Mouse (Mus musculus): Measurements from ENCODE around the gene Btnl10. TPM values are rescaled to one million over a fixed set of nuclear protein-coding genes. Genes with fewer than 3 reads are reported as not detected.

Gene Btnl10
- polyA plus RNA-seq, 1 experiment from 2014 or later = not detected

DNA sequence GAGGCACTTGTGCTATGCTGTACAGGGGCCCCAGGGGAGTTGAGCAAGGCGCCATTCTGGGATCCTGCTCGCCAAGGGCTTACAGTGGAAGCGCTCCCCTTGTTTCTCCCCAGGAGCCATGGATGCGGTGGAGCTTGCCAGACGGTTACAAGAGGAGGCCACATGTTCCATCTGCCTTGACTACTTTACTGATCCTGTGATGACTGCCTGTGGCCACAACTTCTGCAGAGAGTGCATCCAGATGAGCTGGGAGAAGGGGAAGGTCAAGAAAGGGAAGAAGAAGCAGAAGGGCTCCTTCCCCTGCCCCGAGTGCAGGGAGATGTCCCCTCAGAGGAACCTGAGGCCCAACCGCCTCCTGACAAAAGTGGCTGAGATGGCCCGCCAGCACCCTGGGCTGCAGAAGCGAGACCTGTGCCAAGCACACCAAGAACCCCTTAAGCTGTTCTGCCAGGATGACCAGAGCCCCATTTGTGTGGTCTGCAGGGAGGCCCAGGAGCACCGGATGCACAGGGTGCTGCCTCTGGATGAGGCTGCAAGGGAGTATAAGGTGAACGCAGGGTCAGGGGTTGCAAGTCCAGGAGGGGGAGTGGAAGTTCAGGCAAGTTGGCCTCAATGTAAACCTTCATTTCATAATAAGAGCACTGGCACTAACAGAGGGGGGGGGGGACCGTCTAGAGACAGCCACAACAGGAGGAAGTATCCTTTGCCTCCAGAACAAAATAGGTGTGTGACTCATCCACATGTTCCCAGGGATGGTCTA is 47.5 kb downstream of the Btnl10 start:
- no peak overlapping the region for H3K27ac ChIP-seq
- peaks cover 22% of the 10 kb centered on the region for H3K36me3 ChIP-seq
- no peak overlapping the region for H3K4me2 ChIP-seq
- peaks cover 13% of the 10 kb centered on the region for H3K4me1 ChIP-seq (replicated peaks)
- peak overlapping the region; percentile 53; the same call in 1 of the 2 replicates for H3K9ac ChIP-seq
- peaks cover 8% of the 10 kb centered on the region; the same call in 1 of the 2 replicates for H3K27me3 ChIP-seq
- WGBS = 49% methylated on average over 12 of the region's 12 CpGs
- H3K9me3 ChIP-seq = no peaks in the 10 kb centered on the region
- ATAC-seq (ENCODE audit: low FRiP score) = no peak
- H3K4me3 ChIP-seq = no peak overlapping the region

DNA sequence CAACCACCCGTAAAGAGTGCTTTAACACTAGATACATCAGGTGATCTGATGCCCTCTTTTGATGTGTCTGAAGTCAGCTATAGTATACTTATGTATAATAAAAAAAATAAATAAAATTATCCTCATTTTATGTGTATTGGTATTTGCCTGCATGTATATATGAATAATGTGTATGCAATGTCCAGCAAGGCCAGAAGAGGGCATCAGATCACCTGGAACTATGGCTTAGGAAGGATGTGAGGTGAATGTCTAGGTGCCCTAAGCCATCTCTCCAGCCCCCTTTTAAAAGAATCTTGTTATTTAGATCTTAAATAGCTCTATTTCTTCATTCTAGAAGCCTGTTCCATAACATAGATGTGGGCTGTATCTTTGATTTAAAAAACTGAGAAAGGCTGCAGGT is 49.6 kb downstream of the Btnl10 start:
- 98% methylated on average over 1 of the region's 1 CpGs for WGBS
- ATAC-seq (ENCODE audit: low FRiP score) = no peak

DNA sequence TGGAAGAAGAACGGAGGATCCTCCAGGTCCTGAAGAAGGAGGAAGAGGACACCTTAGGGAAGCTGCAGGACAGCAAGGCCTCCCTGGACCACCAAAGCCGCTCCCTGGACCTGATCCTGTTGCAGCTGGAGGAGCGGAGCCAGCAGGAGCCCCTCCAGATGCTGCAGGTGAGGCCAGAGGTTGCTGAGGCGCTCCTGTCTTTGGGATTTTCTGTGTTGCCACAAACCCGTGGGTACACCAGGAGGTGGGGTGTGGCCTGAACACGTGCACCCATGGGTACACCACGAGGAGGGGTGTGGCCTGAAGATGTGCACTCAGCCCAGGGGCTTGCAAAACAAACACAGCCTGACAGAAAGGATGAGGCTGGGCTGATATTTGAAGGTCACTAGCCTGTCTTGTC is 50.8 kb downstream of the Btnl10 start:
- Histone ChIP-seq H3K9me3 (no peaks in the 10 kb centered on the region), H3K4me1 (replicated peaks) (peaks cover 9% of the 10 kb centered on the region), H3K27me3 (no peaks in the 10 kb centered on the region), H3K4me2 (no peak overlapping the region), H3K27ac (no peak overlapping the region), H3K4me3 (no peak overlapping the region), H3K36me3 (peaks cover 46% of the 10 kb centered on the region), H3K9ac (no peak overlapping the region)
- WGBS = 84% methylated on average over 7 of the region's 7 CpGs
- ATAC-seq (ENCODE audit: low FRiP score) = no peak

More for the DNA sequence above, 49.6 kb downstream of the Btnl10 start:
- H3K4me3 ChIP-seq = no peak overlapping the region
- H3K4me2 ChIP-seq = no peak overlapping the region
- peaks cover 13% of the 10 kb centered on the region for H3K4me1 ChIP-seq (replicated peaks)
- no peak overlapping the region for H3K27ac ChIP-seq
- H3K9me3 ChIP-seq = no peaks in the 10 kb centered on the region
- H3K9ac ChIP-seq = no peak overlapping the region
- H3K27me3 ChIP-seq = peaks cover under 1% of the 10 kb centered on the region; the same call in 1 of the 2 replicates
- H3K36me3 ChIP-seq = peaks cover 43% of the 10 kb centered on the region

DNA sequence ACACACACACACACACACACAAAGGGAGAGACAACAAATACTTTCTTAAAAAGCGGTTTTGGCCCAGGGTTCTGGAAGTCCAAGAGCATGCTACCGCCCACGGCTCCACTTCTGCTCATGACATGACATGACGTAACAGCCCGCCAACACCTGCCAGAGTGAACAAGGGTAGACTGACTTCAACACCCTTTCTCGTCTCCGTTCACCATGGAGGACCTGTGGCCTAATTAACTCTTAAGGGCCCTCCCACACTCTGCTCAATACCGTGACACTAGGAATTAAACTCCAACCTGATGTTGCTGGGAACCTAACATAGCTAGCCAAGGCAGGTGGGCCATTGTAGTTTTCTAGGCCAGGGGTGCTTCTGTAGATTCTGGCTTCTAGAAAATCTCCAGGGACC is 51.3 kb downstream of the Btnl10 start:
- no peak for ATAC-seq (ENCODE audit: low FRiP score)
- Histone ChIP-seq H3K9ac (no peak overlapping the region), H3K27ac (no peak overlapping the region), H3K36me3 (peaks cover 46% of the 10 kb centered on the region), H3K9me3 (no peaks in the 10 kb centered on the region), H3K4me2 (no peak overlapping the region), H3K4me3 (no peak overlapping the region), H3K27me3 (no peaks in the 10 kb centered on the region), H3K4me1 (replicated peaks) (peaks cover 11% of the 10 kb centered on the region)
- WGBS = 85% methylated on average over 8 of the region's 8 CpGs

DNA sequence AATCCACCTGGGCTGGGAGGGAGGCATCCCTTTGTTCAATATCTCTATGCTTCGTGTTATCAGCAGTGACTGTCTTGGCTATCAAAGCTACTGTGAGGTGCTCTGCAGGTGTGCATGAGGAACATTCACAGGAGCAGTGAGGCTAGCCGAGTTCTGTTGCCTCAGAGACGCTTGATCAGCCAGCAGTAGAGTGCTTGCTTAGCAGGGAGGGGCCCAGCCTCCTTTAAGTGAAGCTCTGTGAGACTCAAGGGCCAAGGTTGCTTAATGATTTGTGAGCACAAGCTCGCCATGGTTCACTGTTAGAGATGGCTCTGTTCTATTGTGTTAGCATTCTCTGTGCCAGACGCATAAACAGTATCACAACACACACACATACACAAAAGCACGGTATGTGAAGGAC is 52.0 kb downstream of the Btnl10 start:
- WGBS = 77% methylated on average over 6 of the region's 6 CpGs
- Histone ChIP-seq H3K27ac (no peak overlapping the region), H3K9me3 (no peaks in the 10 kb centered on the region), H3K27me3 (no peaks in the 10 kb centered on the region), H3K4me1 (replicated peaks) (peaks cover 14% of the 10 kb centered on the region), H3K4me3 (no peak overlapping the region), H3K4me2 (no peak overlapping the region), H3K36me3 (peaks cover 50% of the 10 kb centered on the region), H3K9ac (no peak overlapping the region)
- no peak for ATAC-seq (ENCODE audit: low FRiP score)

GRCm38 (mm10) chr11:58970831-58971530 is 53.3 kb downstream of the Btnl10 start:
- Histone ChIP-seq H3K36me3 (peaks cover 52% of the 10 kb centered on the region), H3K9me3 (no peaks in the 10 kb centered on the region), H3K9ac (no peak overlapping the region), H3K4me3 (no peak overlapping the region), H3K27me3 (no peaks in the 10 kb centered on the region), H3K27ac (no peak overlapping the region), H3K4me1 (replicated peaks) (peaks cover 15% of the 10 kb centered on the region), H3K4me2 (no peak overlapping the region)
- 90% methylated on average over 21 of the region's 21 CpGs for WGBS
- ATAC-seq (ENCODE audit: low FRiP score) = no peak

DNA sequence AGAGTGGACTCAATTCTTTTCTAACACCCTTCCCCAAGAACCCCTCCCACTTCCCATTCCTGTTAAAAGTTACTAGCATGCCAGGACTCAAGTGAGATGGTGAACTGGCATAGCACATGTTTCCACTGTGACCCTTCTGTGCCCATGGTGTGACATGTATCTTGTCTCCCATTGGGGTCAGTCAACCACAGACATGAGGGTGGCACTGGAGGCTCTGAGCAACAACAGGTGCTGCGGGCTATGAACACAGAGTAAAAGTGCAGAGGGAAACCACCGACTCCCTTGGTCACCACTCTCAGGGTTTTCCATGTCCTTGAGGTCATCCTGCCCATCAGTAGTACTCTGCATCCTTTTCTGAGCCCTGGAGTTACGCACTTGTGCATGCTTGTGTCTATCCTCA is 54.1 kb downstream of the Btnl10 start:
- no peak overlapping the region for H3K9ac ChIP-seq
- ATAC-seq (ENCODE audit: low FRiP score) = no peak
- peaks cover 52% of the 10 kb centered on the region for H3K36me3 ChIP-seq
- H3K27ac ChIP-seq = no peak overlapping the region
- no peak overlapping the region for H3K4me2 ChIP-seq
- no peaks in the 10 kb centered on the region for H3K9me3 ChIP-seq
- H3K4me1 ChIP-seq (replicated peaks) = peaks cover 18% of the 10 kb centered on the region
- no peaks in the 10 kb centered on the region for H3K27me3 ChIP-seq
- H3K4me3 ChIP-seq = no peak overlapping the region
- WGBS = 93% methylated on average over 3 of the region's 3 CpGs

DNA sequence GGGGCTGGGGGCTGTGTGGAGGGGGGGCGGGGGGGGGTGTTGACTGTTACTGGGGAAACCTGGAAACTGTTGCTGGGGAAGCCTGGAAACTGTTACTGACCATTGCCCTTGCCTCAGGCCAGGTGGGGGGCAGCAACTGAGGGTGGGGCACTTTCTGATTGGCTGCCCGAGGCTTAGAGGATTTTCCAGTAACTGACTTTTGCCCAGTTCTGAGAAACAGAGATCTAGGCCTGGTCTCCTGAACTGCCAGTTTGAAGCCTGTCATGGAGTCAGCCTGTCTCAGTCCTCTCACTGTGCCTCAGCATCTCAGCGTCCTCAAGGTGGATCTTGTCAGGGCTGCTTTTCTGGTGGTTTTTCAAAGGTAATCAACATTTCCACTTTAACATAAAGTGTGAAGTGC is 56.7 kb downstream of the Btnl10 start:
- Histone ChIP-seq H3K9ac (no peak overlapping the region), H3K9me3 (no peaks in the 10 kb centered on the region), H3K4me3 (no peak overlapping the region), H3K27me3 (no peaks in the 10 kb centered on the region), H3K4me1 (replicated peaks) (peaks cover 33% of the 10 kb centered on the region), H3K4me2 (no peak overlapping the region), H3K27ac (no peak overlapping the region), H3K36me3 (peaks cover 38% of the 10 kb centered on the region)
- no peak for ATAC-seq (ENCODE audit: low FRiP score)
- 93% methylated on average over 3 of the region's 3 CpGs for WGBS

Small RNAs within 50 kb of the gene (microRNA-seq; reads per million reads assigned to microRNA genes)
- gene Gm44313 = not detected

Other genes with a start within 250 kb of the Btnl10 start
- not detected in 2 replicates for gene Olfr320, start 236.8 kb upstream of the Btnl10 start, polyA plus RNA-seq (2015; fragmentation: Nextera tagmentation; extraction: Ambion mirVana)
- gene Olfr319, start 218.7 kb upstream of the Btnl10 start, polyA plus RNA-seq (2015; fragmentation: Nextera tagmentation; extraction: Ambion mirVana) = not detected in 2 replicates
- not detected in 2 replicates for gene Olfr318, start 193.9 kb upstream of the Btnl10 start, polyA plus RNA-seq (2015; fragmentation: Nextera tagmentation; extraction: Ambion mirVana)
- 0.14 and 0.23 TPM in 2 replicates for gene Olfr317, start 178.7 kb upstream of the Btnl10 start, polyA plus RNA-seq (2015; fragmentation: Nextera tagmentation; extraction: Ambion mirVana)
- not detected in 2 replicates for gene Olfr316, start 165.2 kb upstream of the Btnl10 start, polyA plus RNA-seq (2015; fragmentation: Nextera tagmentation; extraction: Ambion mirVana)
- gene Olfr315, start 144.7 kb upstream of the Btnl10 start, polyA plus RNA-seq (2015; fragmentation: Nextera tagmentation; extraction: Ambion mirVana) = not detected in 2 replicates
- gene Olfr314, start 135.0 kb upstream of the Btnl10 start, polyA plus RNA-seq (2015; fragmentation: Nextera tagmentation; extraction: Ambion mirVana) = not detected in 2 replicates
- 9.2 and 10.8 TPM in 2 replicates for gene Fam183b, start 115.9 kb upstream of the Btnl10 start, polyA plus RNA-seq (2015; fragmentation: Nextera tagmentation; extraction: Ambion mirVana)
- not detected in 2 replicates for gene Olfr313, start 102.9 kb upstream of the Btnl10 start, polyA plus RNA-seq (2015; fragmentation: Nextera tagmentation; extraction: Ambion mirVana)
- gene Olfr312, start 88.7 kb upstream of the Btnl10 start, polyA plus RNA-seq (2015; fragmentation: Nextera tagmentation; extraction: Ambion mirVana) = not detected in 2 replicates
- not detected in 2 replicates for gene Olfr311, start 78.7 kb upstream of the Btnl10 start, polyA plus RNA-seq (2015; fragmentation: Nextera tagmentation; extraction: Ambion mirVana)
- 21.3 and 22.8 TPM in 2 replicates for gene Gm12258, start 70.8 kb upstream of the Btnl10 start, polyA plus RNA-seq (2015; fragmentation: Nextera tagmentation; extraction: Ambion mirVana)
- gene 2810021J22Rik, start 50.7 kb upstream of the Btnl10 start, polyA plus RNA-seq (2015; fragmentation: Nextera tagmentation; extraction: Ambion mirVana) = 11.5 and 12.9 TPM in 2 replicates
- gene Zfp39, start 13.7 kb upstream of the Btnl10 start, polyA plus RNA-seq (2015; fragmentation: Nextera tagmentation; extraction: Ambion mirVana) = 5.0 and 5.7 TPM in 2 replicates
- gene Rnf187, start 21.0 kb downstream of the Btnl10 start, polyA plus RNA-seq (2015; fragmentation: Nextera tagmentation; extraction: Ambion mirVana) = 522 and 540 TPM in 2 replicates
- 285 and 298 TPM in 2 replicates for gene Hist3h2ba, start 31.0 kb downstream of the Btnl10 start, polyA plus RNA-seq (2015; fragmentation: Nextera tagmentation; extraction: Ambion mirVana)
- 138 and 142 TPM in 2 replicates for gene Hist3h2a, start 36.8 kb downstream of the Btnl10 start, polyA plus RNA-seq (2015; fragmentation: Nextera tagmentation; extraction: Ambion mirVana)
- 1.6 TPM in 2 replicates for gene Trim17, start 36.8 kb downstream of the Btnl10 start, polyA plus RNA-seq (2015; fragmentation: Nextera tagmentation; extraction: Ambion mirVana)
- 20.8 and 21.8 TPM in 2 replicates for gene Trim11, start 60.2 kb downstream of the Btnl10 start, polyA plus RNA-seq (2015; fragmentation: Nextera tagmentation; extraction: Ambion mirVana)
- gene Obscn, start 218.5 kb downstream of the Btnl10 start, polyA plus RNA-seq (2015; fragmentation: Nextera tagmentation; extraction: Ambion mirVana) = 0.22 and 0.44 TPM in 2 replicates
- gene Iba57, start 245.8 kb downstream of the Btnl10 start, polyA plus RNA-seq (2015; fragmentation: Nextera tagmentation; extraction: Ambion mirVana) = 6.2 and 7.3 TPM in 2 replicates